Mouse (Mus musculus): ENCODE measurements around the gene Baiap3. TPM values are rescaled to one million over a fixed set of nuclear protein-coding genes. Genes with fewer than 3 reads are reported as not detected.
"Not testable (repeated sequence)": the region's sequence is repeated elsewhere in the genome, so short reads cannot be mapped to it uniquely, and the experiment has no call there.

The Baiap3 gene
- polyA plus RNA-seq, 1 experiment from 2014 or later, result 0.88 TPM

GRCm38 (mm10) chr17:25239695-25240636 lies 16.2 kb downstream of the Baiap3 start, which contains the start of the genes Gnptg and Tsr3:
Gnptg (minus strand) TSS chr17:25240124.
Tsr3 (plus strand) TSS chr17:25240170.
- peaks cover 17% of the 10 kb centered on the region for H3K36me3 ChIP-seq (ENCODE audit: control insufficient read depth, insufficient read depth, low read length)
- peak; percentile 92 for DNase-seq (ENCODE audit: low spot score)
- peak within 1 kb of the TSS; percentile 94 for H3K4me2 ChIP-seq (ENCODE audit: low read depth, severe bottlenecking)
- H3K9ac ChIP-seq (ENCODE audit: low read length), result peak within 1 kb of the TSS; percentile 96
- H3K4me3 ChIP-seq (ENCODE audit: low read depth, low read length), result peak within 1 kb of the TSS; percentile 100
- peaks cover 7% of the 10 kb centered on the region for H3K4me1 ChIP-seq (ENCODE audit: control insufficient read depth, insufficient read depth, low read length)
- peak; percentile 87; the same call in 1 of the 2 replicates for ATAC-seq (ENCODE audit: insufficient number of reproducible peaks, low FRiP score, low TSS enrichment, low read depth)
- peak within 1 kb of the TSS; percentile 83 for H3K27ac ChIP-seq (replicated peaks; ENCODE audit: low read depth, low read length)
- no peaks in the 10 kb centered on the region for H3K9me3 ChIP-seq (ENCODE audit: control insufficient read depth, low read length)
- H3K27me3 ChIP-seq (ENCODE audit: control insufficient read depth, insufficient read depth, low read length), result no peaks in the 10 kb centered on the region
- WGBS, result under 1% methylated on average over 80 of the region's 80 CpGs

- no peak overlapping the region for H3K27ac ChIP-seq (replicated peaks; ENCODE audit: low read depth, low read length)
- H3K9ac ChIP-seq (ENCODE audit: low read length), result no peak overlapping the region
- H3K4me2 ChIP-seq (ENCODE audit: low read depth, severe bottlenecking), result no peak overlapping the region
- H3K27me3 ChIP-seq (ENCODE audit: control insufficient read depth, insufficient read depth, low read length), result no peaks in the 10 kb centered on the region
- peaks cover 5% of the 10 kb centered on the region; the same call in 1 of the 2 replicates for H3K36me3 ChIP-seq (ENCODE audit: control insufficient read depth, insufficient read depth, low read length)
- no peaks in the 10 kb centered on the region for H3K9me3 ChIP-seq (ENCODE audit: control insufficient read depth, low read length)
- H3K4me3 ChIP-seq (ENCODE audit: low read depth, low read length), result no peak overlapping the region
- DNase-seq (ENCODE audit: low spot score), result no peak
- ATAC-seq (ENCODE audit: insufficient number of reproducible peaks, low FRiP score, low TSS enrichment, low read depth), result no peak
- H3K4me1 ChIP-seq (ENCODE audit: control insufficient read depth, insufficient read depth, low read length), result no peaks in the 10 kb centered on the region
- WGBS, result 86% methylated on average over 9 of the region's 9 CpGs
Observed at GRCm38 (mm10) chr17:25235635-25236034, 20.5 kb downstream of the Baiap3 start.

DNA sequence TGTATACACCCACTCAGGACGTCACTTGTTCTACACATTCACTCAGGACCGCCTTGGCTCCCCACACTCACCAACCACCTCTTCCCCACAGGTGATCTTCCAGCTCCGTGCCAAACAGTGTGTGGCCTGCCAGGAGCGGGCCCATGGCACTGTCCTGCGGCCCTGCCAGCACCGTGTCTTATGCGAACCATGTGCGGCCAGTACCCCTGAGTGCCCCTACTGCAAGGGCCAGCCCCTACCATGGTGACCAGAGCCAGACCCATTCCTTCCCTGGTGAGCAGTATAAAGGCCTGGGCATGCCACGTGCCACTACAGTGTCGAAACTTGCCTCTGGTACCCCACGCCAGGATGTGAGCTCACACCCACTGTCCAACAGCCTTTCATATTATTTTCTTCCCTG lies 24.5 kb downstream of the Baiap3 start:
- not testable (repeated sequence) for H3K27me3 ChIP-seq (ENCODE audit: control insufficient read depth, insufficient read depth, low read length); H3K36me3 ChIP-seq (ENCODE audit: control insufficient read depth, insufficient read depth, low read length); H3K4me2 ChIP-seq (ENCODE audit: low read depth, severe bottlenecking); DNase-seq (ENCODE audit: low spot score); ATAC-seq (ENCODE audit: insufficient number of reproducible peaks, low FRiP score, low TSS enrichment, low read depth); H3K4me1 ChIP-seq (ENCODE audit: control insufficient read depth, insufficient read depth, low read length); H3K9ac ChIP-seq (ENCODE audit: low read length); H3K27ac ChIP-seq (replicated peaks; ENCODE audit: low read depth, low read length); H3K9me3 ChIP-seq (ENCODE audit: control insufficient read depth, low read length); H3K4me3 ChIP-seq (ENCODE audit: low read depth, low read length)
- 86% methylated on average over 4 of the region's 11 CpGs for WGBS

DNA sequence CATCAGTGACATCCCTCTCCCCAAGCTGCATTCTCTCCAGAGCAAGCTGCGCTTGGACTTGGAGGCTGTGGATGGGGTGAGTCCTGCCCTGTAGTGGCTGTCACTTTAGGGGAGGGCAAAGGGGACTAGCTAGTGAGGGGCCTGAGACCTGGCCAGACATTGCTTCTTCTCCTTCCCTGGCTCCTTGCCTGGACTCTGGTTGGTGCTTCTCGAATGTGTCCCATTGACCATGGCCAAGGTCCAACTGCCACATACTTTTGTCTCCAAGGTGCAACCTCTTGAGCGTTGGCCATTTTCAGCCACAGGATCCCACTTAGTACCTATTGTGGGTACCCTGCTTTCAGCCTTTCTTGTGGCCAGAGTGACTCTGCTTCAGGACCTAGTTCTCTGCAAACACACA lies 25.5 kb downstream of the Baiap3 start:
- no peak overlapping the region for H3K9ac ChIP-seq (ENCODE audit: low read length)
- no peak overlapping the region for H3K4me2 ChIP-seq (ENCODE audit: low read depth, severe bottlenecking)
- ATAC-seq (ENCODE audit: insufficient number of reproducible peaks, low FRiP score, low TSS enrichment, low read depth), result no peak
- H3K9me3 ChIP-seq (ENCODE audit: control insufficient read depth, low read length), result no peaks in the 10 kb centered on the region
- no peak overlapping the region for H3K27ac ChIP-seq (replicated peaks; ENCODE audit: low read depth, low read length)
- no peak for DNase-seq (ENCODE audit: low spot score)
- H3K4me3 ChIP-seq (ENCODE audit: low read depth, low read length), result no peak overlapping the region
- no peaks in the 10 kb centered on the region for H3K4me1 ChIP-seq (ENCODE audit: control insufficient read depth, insufficient read depth, low read length)
- WGBS, result 98% methylated on average over 3 of the region's 3 CpGs
- peaks cover 7% of the 10 kb centered on the region; the same call in 1 of the 2 replicates for H3K36me3 ChIP-seq (ENCODE audit: control insufficient read depth, insufficient read depth, low read length)
- no peaks in the 10 kb centered on the region for H3K27me3 ChIP-seq (ENCODE audit: control insufficient read depth, insufficient read depth, low read length)

- WGBS, result 73% methylated on average over 15 of the region's 17 CpGs
- not testable (repeated sequence) for H3K36me3 ChIP-seq (ENCODE audit: control insufficient read depth, insufficient read depth, low read length)
Observed at GRCm38 (mm10) chr17:25230014-25230655, 26.0 kb downstream of the Baiap3 start.

GRCm38 (mm10) chr17:25227991-25228390 lies 28.2 kb downstream of the Baiap3 start:
- Histone ChIP-seq H3K27ac (replicated peaks; ENCODE audit: low read depth, low read length) (no peak overlapping the region), H3K36me3 (ENCODE audit: control insufficient read depth, insufficient read depth, low read length) (peaks cover 2% of the 10 kb centered on the region; the same call in 1 of the 2 replicates), H3K9ac (ENCODE audit: low read length) (no peak overlapping the region), H3K9me3 (ENCODE audit: control insufficient read depth, low read length) (no peaks in the 10 kb centered on the region), H3K4me1 (ENCODE audit: control insufficient read depth, insufficient read depth, low read length) (no peaks in the 10 kb centered on the region), H3K27me3 (ENCODE audit: control insufficient read depth, insufficient read depth, low read length) (no peaks in the 10 kb centered on the region), H3K4me2 (ENCODE audit: low read depth, severe bottlenecking) (no peak overlapping the region), H3K4me3 (ENCODE audit: low read depth, low read length) (no peak overlapping the region)
- ATAC-seq (ENCODE audit: insufficient number of reproducible peaks, low FRiP score, low TSS enrichment, low read depth), result no peak
- WGBS, result 87% methylated on average over 5 of the region's 5 CpGs
- no peak for DNase-seq (ENCODE audit: low spot score)

More at GRCm38 (mm10) chr17:25230014-25230655, 26.0 kb downstream of the Baiap3 start:
- H3K4me3 ChIP-seq (ENCODE audit: low read depth, low read length); ATAC-seq (ENCODE audit: insufficient number of reproducible peaks, low FRiP score, low TSS enrichment, low read depth); H3K9ac ChIP-seq (ENCODE audit: low read length); H3K27ac ChIP-seq (replicated peaks; ENCODE audit: low read depth, low read length); H3K4me2 ChIP-seq (ENCODE audit: low read depth, severe bottlenecking); H3K9me3 ChIP-seq (ENCODE audit: control insufficient read depth, low read length); H3K27me3 ChIP-seq (ENCODE audit: control insufficient read depth, insufficient read depth, low read length); H3K4me1 ChIP-seq (ENCODE audit: control insufficient read depth, insufficient read depth, low read length); DNase-seq (ENCODE audit: low spot score): not testable (repeated sequence)

GRCm38 (mm10) chr17:25225659-25226058 lies 30.5 kb downstream of the Baiap3 start:
- Histone ChIP-seq H3K27ac (replicated peaks; ENCODE audit: low read depth, low read length) (no peak overlapping the region), H3K9me3 (ENCODE audit: control insufficient read depth, low read length) (no peaks in the 10 kb centered on the region), H3K4me2 (ENCODE audit: low read depth, severe bottlenecking) (no peak overlapping the region; the same call in 1 of the 2 replicates), H3K27me3 (ENCODE audit: control insufficient read depth, insufficient read depth, low read length) (no peaks in the 10 kb centered on the region), H3K9ac (ENCODE audit: low read length) (no peak overlapping the region), H3K4me3 (ENCODE audit: low read depth, low read length) (no peak overlapping the region), H3K4me1 (ENCODE audit: control insufficient read depth, insufficient read depth, low read length) (0 out of 2 replicates have a peak, but pooled peaks cover 3% of the 10 kb centered on the region), H3K36me3 (ENCODE audit: control insufficient read depth, insufficient read depth, low read length) (peaks cover 2% of the 10 kb centered on the region; the same call in 1 of the 2 replicates)
- WGBS, result 94% methylated on average over 4 of the region's 4 CpGs
- DNase-seq (ENCODE audit: low spot score), result no peak
- ATAC-seq (ENCODE audit: insufficient number of reproducible peaks, low FRiP score, low TSS enrichment, low read depth), result no peak

DNA sequence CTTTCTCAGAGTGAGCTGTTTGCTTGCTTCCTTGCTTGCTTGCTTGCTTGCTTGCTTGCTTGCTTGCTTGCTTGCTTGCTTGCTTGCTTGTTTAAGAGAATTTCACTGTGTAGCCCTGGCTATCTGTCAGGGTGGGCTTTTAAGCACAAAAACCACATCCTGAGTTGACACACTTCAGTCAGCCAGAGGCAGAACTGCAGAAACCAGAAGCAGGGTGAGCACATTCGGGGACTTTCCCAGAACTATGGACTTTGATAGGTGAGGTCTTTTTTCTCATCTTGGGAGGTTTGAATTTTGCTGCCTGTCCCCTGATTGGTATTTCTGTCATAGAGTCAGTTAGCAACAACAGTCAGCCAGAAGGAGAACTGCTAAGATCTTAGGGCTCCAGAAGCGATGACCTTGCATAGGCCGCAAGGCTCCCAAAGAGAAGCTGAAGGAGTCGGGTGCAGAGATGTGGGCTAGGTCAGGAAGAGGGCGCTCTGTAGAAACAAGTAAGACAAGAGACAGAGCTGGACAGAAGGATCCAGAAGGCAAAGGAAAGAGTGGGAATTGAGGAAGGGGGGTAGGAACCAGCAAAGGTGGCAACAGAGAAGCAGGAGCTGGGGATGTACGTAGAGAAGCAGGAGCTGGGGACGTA lies 31.5 kb downstream of the Baiap3 start:
- 85% methylated on average over 7 of the region's 7 CpGs for WGBS
- Histone ChIP-seq H3K27ac (replicated peaks; ENCODE audit: low read depth, low read length) (no peak overlapping the region), H3K4me2 (ENCODE audit: low read depth, severe bottlenecking) (no peak overlapping the region), H3K4me3 (ENCODE audit: low read depth, low read length) (no peak overlapping the region), H3K9ac (ENCODE audit: low read length) (no peak overlapping the region), H3K27me3 (ENCODE audit: control insufficient read depth, insufficient read depth, low read length) (no peaks in the 10 kb centered on the region), H3K9me3 (ENCODE audit: control insufficient read depth, low read length) (no peaks in the 10 kb centered on the region), H3K4me1 (ENCODE audit: control insufficient read depth, insufficient read depth, low read length) (0 out of 2 replicates have a peak, but pooled peaks cover 3% of the 10 kb centered on the region), H3K36me3 (ENCODE audit: control insufficient read depth, insufficient read depth, low read length) (peaks cover 2% of the 10 kb centered on the region; the same call in 1 of the 2 replicates)
- DNase-seq (ENCODE audit: low spot score) (no peak), ATAC-seq (ENCODE audit: insufficient number of reproducible peaks, low FRiP score, low TSS enrichment, low read depth) (no peak)

Data from limb, embryonic 11.5 days (tissue).